Mouse (Mus musculus) midbrain, embryonic 10.5 days (tissue): ENCODE results near the gene Nat8f1. TPM values are rescaled to one million over a fixed set of nuclear protein-coding genes. Genes with fewer than 3 reads are reported as not detected.
"Not testable (repeated sequence)": the region's sequence is repeated elsewhere in the genome, so short reads cannot be mapped to it uniquely, and the experiment has no call there.

Experiments used
- DNase-seq: peaks from one replicate; pipeline ENCODE4 v3.0.0-alpha.2; 2017; ENCODE audit warnings: low spot score
- H3K27ac ChIP-seq: fragments of 300-500 bp; sonication (generic); replicated peaks from 2 replicates; pipeline ENCODE4 v1.5.1; 2016; ENCODE audit warnings: mild to moderate bottlenecking
- H3K27me3 ChIP-seq: fragments of 300-500 bp; sonication (generic); 2 replicates; pipeline ENCODE4 v1.6.1; 2016; ENCODE audit warnings: low read depth, mild to moderate bottlenecking; ENCODE audit not compliant: poor library complexity, severe bottlenecking
- H3K36me3 ChIP-seq: fragments of 300-500 bp; sonication (generic); 2 replicates; pipeline ENCODE4 v1.6.1; 2016; ENCODE audit warnings: mild to moderate bottlenecking, moderate library complexity
- H3K4me1 ChIP-seq: fragments of 300-500 bp; sonication (generic); 2 replicates; pipeline ENCODE4 v1.6.1; 2016
- H3K4me3 ChIP-seq: fragments of 300-500 bp; sonication (generic); 2 replicates; pipeline ENCODE4 v1.5.1; 2016; ENCODE audit warnings: mild to moderate bottlenecking, moderate library complexity
- H3K9me3 ChIP-seq: fragments of 300-500 bp; sonication (generic); replicated peaks from 2 replicates; pipeline ENCODE4 v1.6.1; 2016; ENCODE audit warnings: mild to moderate bottlenecking
- WGBS: fragments of 180-500 bp; shearing (Covaris S2); methylation state at CpG from one replicate; pipeline ENCODE4 v1.1.7; 2016; 5-methylcytosine and 5-hydroxymethylcytosine counted together
- polyA plus RNA-seq: library from polyadenylated mRNA; unstranded; fragments of >200 nt; fragmentation: Nextera tagmentation; extraction: Ambion mirVana; gene quantifications from 2 replicates; pipeline ENCODE4 v1.2.1, GENCODE M21; 2016

The Nat8f1 gene
- polyA plus RNA-seq = 5.9 and 7.9 TPM in 2 replicates

- H3K27me3 ChIP-seq, H3K36me3 ChIP-seq, H3K9me3 ChIP-seq: not testable (repeated sequence)
- Histone ChIP-seq H3K27ac (peak within 1 kb of the TSS; percentile 87), H3K4me3 (peak within 1 kb of the TSS; percentile 68), H3K4me1 (peaks cover 16% of the 10 kb centered on the region)
- peak; percentile 90 for DNase-seq
- WGBS = under 1% methylated on average over 61 of the region's 61 CpGs
Measured at GRCm38 (mm10) chr6:85915539-85916513, at the start of gene Nat8f1. Gene Nat8f1, minus strand, starts transcription at chr6:85915687.

GRCm38 (mm10) chr6:85961101-85962091, 45.9 kb upstream of the Nat8f1 start, which contains the start of gene Dusp11:
Gene Dusp11, minus strand, starts transcription at chr6:85961667.
- under 1% methylated on average over 70 of the region's 70 CpGs for WGBS
- Histone ChIP-seq H3K9me3 (no peaks in the 10 kb centered on the region), H3K27me3 (no peaks in the 10 kb centered on the region), H3K36me3 (peaks cover 30% of the 10 kb centered on the region), H3K4me3 (peak within 1 kb of the TSS; percentile 95), H3K27ac (peak within 1 kb of the TSS; percentile 96), H3K4me1 (peaks cover 11% of the 10 kb centered on the region)
- DNase-seq = peak; percentile 96

- peaks cover 11% of the 10 kb centered on the region for H3K4me1 ChIP-seq
- 88% methylated on average over 3 of the region's 3 CpGs for WGBS
- no peak for DNase-seq
- H3K27ac ChIP-seq = no peak overlapping the region
- H3K27me3 ChIP-seq = no peaks in the 10 kb centered on the region
- H3K36me3 ChIP-seq = peaks cover 67% of the 10 kb centered on the region
- H3K9me3 ChIP-seq = no peaks in the 10 kb centered on the region
- no peak overlapping the region for H3K4me3 ChIP-seq
Measured at GRCm38 (mm10) chr6:85957581-85957980, 42.1 kb upstream of the Nat8f1 start.

GRCm38 (mm10) chr6:85948549-85948948, 33.1 kb upstream of the Nat8f1 start:
- H3K27me3 ChIP-seq = no peaks in the 10 kb centered on the region
- H3K9me3 ChIP-seq = no peaks in the 10 kb centered on the region
- H3K36me3 ChIP-seq = peaks cover 100% of the 10 kb centered on the region
- DNase-seq = no peak
- H3K4me3 ChIP-seq = no peak overlapping the region
- H3K27ac ChIP-seq = no peak overlapping the region
- no peaks in the 10 kb centered on the region for H3K4me1 ChIP-seq
- WGBS = 87% methylated on average over 6 of the region's 6 CpGs

GRCm38 (mm10) chr6:85942469-85942868, 27.0 kb upstream of the Nat8f1 start:
- H3K9me3 ChIP-seq = no peaks in the 10 kb centered on the region
- no peak overlapping the region for H3K4me3 ChIP-seq
- peaks cover 72% of the 10 kb centered on the region for H3K36me3 ChIP-seq
- 93% methylated on average over 3 of the region's 3 CpGs for WGBS
- H3K4me1 ChIP-seq = peaks cover 2% of the 10 kb centered on the region
- DNase-seq = no peak
- H3K27me3 ChIP-seq = no peaks in the 10 kb centered on the region
- H3K27ac ChIP-seq = no peak overlapping the region

GRCm38 (mm10) chr6:85938701-85939100, 23.2 kb upstream of the Nat8f1 start:
- H3K36me3 ChIP-seq = peaks cover 35% of the 10 kb centered on the region
- no peaks in the 10 kb centered on the region for H3K27me3 ChIP-seq
- DNase-seq = no peak
- no peak overlapping the region for H3K4me3 ChIP-seq
- no peak overlapping the region for H3K27ac ChIP-seq
- WGBS = 81% methylated on average over 10 of the region's 10 CpGs
- H3K4me1 ChIP-seq = peaks cover 13% of the 10 kb centered on the region
- no peaks in the 10 kb centered on the region for H3K9me3 ChIP-seq

- H3K36me3 ChIP-seq = peaks cover 22% of the 10 kb centered on the region
- DNase-seq = peak; percentile 81
- H3K9me3 ChIP-seq, H3K27me3 ChIP-seq: not testable (repeated sequence)
- peak overlapping the region; percentile 78 for H3K27ac ChIP-seq
- WGBS = 1% methylated on average over 50 of the region's 50 CpGs
- peaks cover 13% of the 10 kb centered on the region for H3K4me1 ChIP-seq
- peak overlapping the region; percentile 55 for H3K4me3 ChIP-seq
Measured at GRCm38 (mm10) chr6:85936508-85937465, 21.3 kb upstream of the Nat8f1 start.

GRCm38 (mm10) chr6:85935646-85936045, 20.2 kb upstream of the Nat8f1 start:
- Histone ChIP-seq H3K9me3 (no peaks in the 10 kb centered on the region), H3K36me3 (peaks cover 20% of the 10 kb centered on the region), H3K4me3 (no peak overlapping the region), H3K4me1 (peaks cover 13% of the 10 kb centered on the region), H3K27ac (no peak overlapping the region), H3K27me3 (no peaks in the 10 kb centered on the region)
- DNase-seq = no peak
- 71% methylated on average over 3 of the region's 3 CpGs for WGBS

GRCm38 (mm10) chr6:85934047-85934446, 18.6 kb upstream of the Nat8f1 start:
- no peaks in the 10 kb centered on the region for H3K27me3 ChIP-seq
- no peak overlapping the region for H3K27ac ChIP-seq
- DNase-seq = no peak
- 87% methylated on average over 8 of the region's 8 CpGs for WGBS
- H3K36me3 ChIP-seq = peaks cover 27% of the 10 kb centered on the region
- H3K9me3 ChIP-seq = no peaks in the 10 kb centered on the region
- H3K4me1 ChIP-seq = peaks cover 13% of the 10 kb centered on the region
- no peak overlapping the region for H3K4me3 ChIP-seq

- DNase-seq = no peak
- 83% methylated on average over 1 of the region's 1 CpGs for WGBS
- H3K4me1 ChIP-seq = no peaks in the 10 kb centered on the region
- H3K9me3 ChIP-seq = no peaks in the 10 kb centered on the region
- no peaks in the 10 kb centered on the region for H3K27me3 ChIP-seq
- H3K4me3 ChIP-seq = no peak overlapping the region
- H3K36me3 ChIP-seq = peaks cover 75% of the 10 kb centered on the region
- no peak overlapping the region for H3K27ac ChIP-seq
Measured at GRCm38 (mm10) chr6:85929312-85929711, 13.8 kb upstream of the Nat8f1 start.

- no peak overlapping the region for H3K27ac ChIP-seq
- no peaks in the 10 kb centered on the region for H3K4me1 ChIP-seq
- 93% methylated on average over 9 of the region's 9 CpGs for WGBS
- H3K27me3 ChIP-seq = no peaks in the 10 kb centered on the region
- H3K4me3 ChIP-seq = no peak overlapping the region
- H3K36me3 ChIP-seq = peaks cover 80% of the 10 kb centered on the region
- no peaks in the 10 kb centered on the region for H3K9me3 ChIP-seq
- DNase-seq = no peak
Measured at GRCm38 (mm10) chr6:85927476-85928464, 12.3 kb upstream of the Nat8f1 start.
